Mouse (Mus musculus) megakaryocyte, embryonic 14.5 days (primary cell): Measurements from ENCODE around the gene C1rb. TPM values are rescaled to one million over a fixed set of nuclear protein-coding genes. Genes with fewer than 3 reads are reported as not detected.
"Not testable (repeated sequence)": the region's sequence is repeated elsewhere in the genome, so short reads cannot be mapped to it uniquely, and the experiment has no call there.

Experiments used
- H3K27me3 ChIP-seq: replicated peaks from 2 replicates; pipeline ENCODE3; 2012; ENCODE audit warnings: inconsistent platforms
- H3K36me3 ChIP-seq: replicated peaks from 2 replicates; pipeline ENCODE3; 2012; ENCODE audit warnings: low read length, inconsistent platforms, mixed read lengths
- H3K4me1 ChIP-seq: 2 replicates; pipeline ENCODE4 v1.6.1; 2012; ENCODE audit warnings: inconsistent platforms
- H3K4me3 ChIP-seq: replicated peaks from 2 replicates; pipeline ENCODE3; 2012; ENCODE audit warnings: moderate library complexity, mild to moderate bottlenecking, inconsistent platforms
- H3K9me3 ChIP-seq: 2 replicates; pipeline ENCODE4 v1.6.1; 2012; ENCODE audit warnings: inconsistent platforms
- FLI1 ChIP-seq: IDR thresholded peaks from 2 replicates; pipeline ENCODE4 v1.6.1; 2012; ENCODE audit warnings: low read length, inconsistent platforms, mixed read lengths
- GATA1 ChIP-seq: IDR thresholded peaks from 3 replicates; pipeline ENCODE4 v1.6.1; 2012; ENCODE audit warnings: mixed read lengths, low read length, inconsistent platforms, borderline replicate concordance
- polyA plus RNA-seq: library from polyadenylated mRNA; stranded (reverse); fragments of >175 nt; gene quantifications from 2 replicates; pipeline ENCODE4 v1.2.3, GENCODE M21; 2012; ENCODE audit warnings: low replicate concordance; ENCODE audit not compliant: insufficient read depth

The C1rb gene
- polyA plus RNA-seq, 1 experiment: not detected

DNA sequence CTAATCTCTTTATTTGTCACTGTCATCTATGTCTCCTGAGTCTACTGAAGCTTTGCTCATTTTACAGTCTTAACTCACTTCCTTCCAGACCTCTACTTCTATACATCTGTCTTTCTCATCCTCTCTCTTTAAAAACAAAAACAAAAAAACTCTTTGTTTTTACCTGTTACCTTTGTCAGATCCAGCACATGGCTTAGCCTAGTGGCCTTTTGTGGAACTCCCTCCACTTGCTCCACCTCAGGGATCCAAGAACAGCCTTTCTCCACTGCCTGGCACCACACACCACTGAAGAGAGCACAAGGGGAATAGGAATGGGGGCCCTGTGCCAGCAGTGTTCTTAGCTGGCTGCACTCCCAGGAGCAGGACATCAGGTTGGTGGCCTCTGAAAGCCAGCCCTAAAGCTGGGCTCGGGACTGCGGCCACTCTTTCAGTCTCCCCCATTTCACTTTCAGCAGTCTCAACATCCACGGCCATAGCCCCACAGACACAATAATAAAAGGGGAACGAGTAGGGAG is 22.1 kb downstream of the C1rb start:
- H3K4me1 ChIP-seq: peaks cover 3% of the 10 kb centered on the region; the same call in 1 of the 2 replicates

GRCm38 (mm10) chr6:124593121-124593520 is 23.0 kb downstream of the C1rb start:
- H3K36me3 ChIP-seq: no peaks in the 10 kb centered on the region
- no peaks in the 10 kb centered on the region; the same call in 1 of the 2 replicates for H3K9me3 ChIP-seq
- no peak overlapping the region for H3K4me3 ChIP-seq
- peaks cover 3% of the 10 kb centered on the region; the same call in 1 of the 2 replicates for H3K4me1 ChIP-seq
- no peak for TF ChIP-seq FLI1
- no peak for TF ChIP-seq GATA1
- H3K27me3 ChIP-seq: no peaks in the 10 kb centered on the region

More for the DNA sequence above, 22.1 kb downstream of the C1rb start:
- Histone ChIP-seq H3K27me3 (no peaks in the 10 kb centered on the region), H3K9me3 (no peaks in the 10 kb centered on the region; the same call in 1 of the 2 replicates), H3K4me3 (no peak overlapping the region), H3K36me3 (no peaks in the 10 kb centered on the region)
- TF ChIP-seq GATA1: no peak
- TF ChIP-seq FLI1: no peak

- TF ChIP-seq FLI1: no peak
- no peak for TF ChIP-seq GATA1
- Histone ChIP-seq H3K4me3 (no peak overlapping the region), H3K9me3 (peaks cover 10% of the 10 kb centered on the region), H3K36me3 (no peaks in the 10 kb centered on the region), H3K4me1 (no peaks in the 10 kb centered on the region), H3K27me3 (no peaks in the 10 kb centered on the region)
Observed at GRCm38 (mm10) chr6:124602031-124602430, 31.9 kb downstream of the C1rb start.

- no peaks in the 10 kb centered on the region for H3K36me3 ChIP-seq
- no peak for TF ChIP-seq GATA1
- no peak for TF ChIP-seq FLI1
- no peaks in the 10 kb centered on the region for H3K4me1 ChIP-seq
- no peaks in the 10 kb centered on the region for H3K27me3 ChIP-seq
- no peak overlapping the region for H3K4me3 ChIP-seq
- H3K9me3 ChIP-seq: peaks cover 3% of the 10 kb centered on the region; the same call in 1 of the 2 replicates
Observed at GRCm38 (mm10) chr6:124625612-124626011, 55.5 kb downstream of the C1rb start.

GRCm38 (mm10) chr6:124626184-124626583 is 56.1 kb downstream of the C1rb start:
- not testable (repeated sequence) for H3K27me3 ChIP-seq

DNA sequence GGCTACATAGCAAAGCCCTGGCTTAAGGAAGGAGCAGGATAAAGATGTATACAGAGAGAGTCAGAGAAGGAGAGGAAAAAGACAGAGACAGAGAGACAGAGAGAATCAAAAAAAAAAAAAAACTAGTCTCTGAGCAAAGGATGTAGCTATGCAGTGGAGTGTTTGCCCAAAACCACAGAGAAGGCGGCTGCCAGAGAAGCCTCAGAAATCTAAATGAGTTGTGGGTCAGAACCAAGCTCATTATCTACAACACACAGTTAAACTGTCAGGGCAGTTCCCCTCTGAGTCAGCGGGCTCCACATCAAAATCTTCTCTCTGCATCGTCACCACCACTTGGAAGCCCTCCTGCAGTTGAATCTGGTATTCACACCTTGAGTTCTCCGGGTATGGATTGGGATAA is 60.7 kb downstream of the C1rb start:
- Histone ChIP-seq H3K4me1 (no peaks in the 10 kb centered on the region), H3K9me3 (no peaks in the 10 kb centered on the region), H3K36me3 (no peaks in the 10 kb centered on the region), H3K27me3 (peaks cover 4% of the 10 kb centered on the region), H3K4me3 (no peak overlapping the region)
- TF ChIP-seq GATA1: no peak
- TF ChIP-seq FLI1: no peak

More at GRCm38 (mm10) chr6:124626184-124626583, 56.1 kb downstream of the C1rb start:
- H3K4me1 ChIP-seq, H3K9me3 ChIP-seq, H3K4me3 ChIP-seq, H3K36me3 ChIP-seq: not testable (repeated sequence)

Other genes starting within 250 kb of the C1rb start
- 4.7 and 7.5 TPM in 2 replicates for gene Pex5, start 155.2 kb upstream of the C1rb start, polyA plus RNA-seq
- gene Clstn3, start 105.5 kb upstream of the C1rb start, polyA plus RNA-seq: 35.8 and 76.2 TPM in 2 replicates
- gene C1rl, start 77.2 kb upstream of the C1rb start, polyA plus RNA-seq: 0.96 TPM in 1 of 2 replicates, not detected in the other
- gene C1ra, start 57.9 kb upstream of the C1rb start, polyA plus RNA-seq: 0.54 TPM in 1 of 2 replicates, not detected in the other
- gene C1s1, start 27.9 kb upstream of the C1rb start, polyA plus RNA-seq: 0.04 TPM in 1 of 2 replicates, not detected in the other
- not detected in 2 replicates for gene C1s2, start 65.8 kb downstream of the C1rb start, polyA plus RNA-seq
- 119 and 190 TPM in 2 replicates for gene Lpcat3, start 92.7 kb downstream of the C1rb start, polyA plus RNA-seq
- gene Emg1, start 141.9 kb downstream of the C1rb start, polyA plus RNA-seq: 46.3 and 153 TPM in 2 replicates
- gene Phb2, start 142.0 kb downstream of the C1rb start, polyA plus RNA-seq: 72.8 and 150 TPM in 2 replicates
- gene Ptpn6, start 168.4 kb downstream of the C1rb start, polyA plus RNA-seq: 19.9 and 20.1 TPM in 2 replicates
- 11.7 and 65.2 TPM in 2 replicates for gene Grcc10, start 171.1 kb downstream of the C1rb start, polyA plus RNA-seq
- 43.0 TPM in 1 of 2 replicates, not detected in the other for gene Gm45234, start 185.7 kb downstream of the C1rb start, polyA plus RNA-seq
- 38.5 and 97.6 TPM in 2 replicates for gene Atn1, start 186.2 kb downstream of the C1rb start, polyA plus RNA-seq
- 5.8 and 6.2 TPM in 2 replicates for gene Eno2, start 199.4 kb downstream of the C1rb start, polyA plus RNA-seq
- gene Lrrc23, start 209.4 kb downstream of the C1rb start, polyA plus RNA-seq: not detected in 2 replicates
- 42.5 and 52.2 TPM in 2 replicates for gene Spsb2, start 238.4 kb downstream of the C1rb start, polyA plus RNA-seq
- 74.5 and 552 TPM in 2 replicates for gene Tpi1, start 244.0 kb downstream of the C1rb start, polyA plus RNA-seq